Mouse (Mus musculus) ES-E14 (cell line): ENCODE measurements around the gene Ankrd17.

ENCODE experiments used
- HCFC1 ChIP-seq: IDR thresholded peaks from 2 replicates; pipeline ENCODE4 v1.6.1; 2012; ENCODE audit warnings: low read length, inconsistent platforms, borderline replicate concordance; ENCODE audit not compliant: insufficient read depth
- ZC3H11A ChIP-seq: IDR thresholded peaks from 2 replicates; pipeline ENCODE4 v1.6.1; 2012; ENCODE audit warnings: low read depth, mild to moderate bottlenecking, inconsistent platforms, low read length, borderline replicate concordance

- no peak for TF ChIP-seq HCFC1
- no peak for TF ChIP-seq ZC3H11A
Observed at GRCm38 (mm10) chr5:90364526-90364925, 1.9 kb downstream of the Ankrd17 start.
